Mouse (Mus musculus) Patski (cell line): ENCODE data around the gene 1110004F10Rik. TPM values are rescaled to one million over a fixed set of nuclear protein-coding genes. Genes with fewer than 3 reads are reported as not detected.

Source experiments
- ATAC-seq: fragments of 100-300 bp; one replicate; pipeline ENCODE4 v1.8.0; 2021
- CTCF ChIA-PET: fragments of 350-600 bp; sonication (Branson Sonifier 250); formaldehyde crosslinking; loops from one replicate; lab custom pipeline; 2022; ENCODE audit warnings: inconsistent platforms; lab: Charles Lee
- POLR2A ChIA-PET: fragments of 350-600 bp; sonication (Branson Sonifier 250); formaldehyde crosslinking; loops from one replicate; lab custom pipeline; 2022; ENCODE audit warnings: antibody characterized with exemption, inconsistent platforms; lab: Charles Lee
- DNase-seq: peaks from one replicate; pipeline ENCODE4 v3.0.0-alpha.2; 2011; ENCODE audit warnings: low read depth, low spot score
- H3K27me3 ChIP-seq: fragments of 371-371 bp; one replicate; pipeline ENCODE4 v1.5.1; 2021
- CTCF ChIP-seq: fragments of 100-300 bp; IDR thresholded peaks from one replicate; pipeline ENCODE4 v1.5.1; 2021
- in situ Hi-C: fragments of 300-500 bp; cut with MboI; formaldehyde crosslinking; loops from 3 replicates; pipeline ENCODE4 v1.11.1; 2018; ENCODE audit warnings: low pct_unique_long_range_greater_than_20kb, mixed read lengths
- polyA plus RNA-seq: library from polyadenylated mRNA; unstranded; gene quantifications from one replicate; pipeline ENCODE4 v1.2.3, GENCODE M21; 2021

The 1110004F10Rik gene
- polyA plus RNA-seq: 176 TPM

DNA sequence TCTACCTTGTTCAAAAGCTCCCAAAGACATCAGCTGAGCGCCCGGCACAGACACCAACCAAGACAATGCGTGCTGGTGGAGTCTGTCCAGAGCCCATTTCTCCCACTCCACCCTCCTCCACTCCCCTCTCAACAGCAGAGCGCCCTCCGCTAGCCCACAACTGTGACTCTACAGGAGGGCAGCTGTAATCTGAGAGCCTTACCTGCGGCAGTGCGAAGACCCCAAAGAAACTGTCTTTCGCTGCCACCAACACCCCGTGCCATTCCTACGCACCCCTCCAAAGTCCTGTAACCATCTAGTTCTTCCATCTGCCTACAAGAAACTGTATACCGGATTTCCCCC is at the start of gene 1110004F10Rik:
1110004F10Rik (plus strand) TSS at position 202 of the 342 bp plus-strand sequence.
- TF ChIP-seq CTCF: no peak
- ChIA-PET CTCF (interaction anchor here (1.2 to 4.0 kb wide), 4 partner anchors 672 to 823 kb away, joined by 4 to 17 read pairs (median 9); no protein-coding TSS in a partner anchor), POLR2A (no interaction called here)
- ATAC-seq (no peak), DNase-seq (no peak)
- in situ Hi-C loops: loop anchor here (5.0 to 10.0 kb wide), 4 partner anchors 544 to 1117 kb away; no protein-coding TSS in a partner anchor
- H3K27me3 ChIP-seq: peaks cover 12% of the 10 kb centered on the region

GRCm38 (mm10) chr7:116002726-116003125 is 36.5 kb upstream of the 1110004F10Rik start:
- POLR2A ChIA-PET: no interaction called here

GRCm38 (mm10) chr7:116029991-116030390 is 9.2 kb upstream of the 1110004F10Rik start:
- in situ Hi-C loops: loop anchor here (10.0 kb wide), 1 partner anchor 535 kb away; no protein-coding TSS in a partner anchor
- ATAC-seq (no peak), DNase-seq (no peak)
- no peak for TF ChIP-seq CTCF
- POLR2A ChIA-PET: interaction anchor here (0.5 kb wide), 1 partner anchor 561 kb away, joined by 9 read pairs; no protein-coding TSS in a partner anchor
- CTCF ChIA-PET: interaction anchor here (0.9 kb wide), 1 partner anchor 608 kb away, joined by 3 read pairs; no protein-coding TSS in a partner anchor
- H3K27me3 ChIP-seq: peaks cover 6% of the 10 kb centered on the region

More at GRCm38 (mm10) chr7:116002726-116003125, 36.5 kb upstream of the 1110004F10Rik start:
- ATAC-seq: no peak
- H3K27me3 ChIP-seq: no peaks in the 10 kb centered on the region
- in situ Hi-C loops: no loop called here
- no peak for TF ChIP-seq CTCF
- CTCF ChIA-PET: no interaction called here
- no peak for DNase-seq

- in situ Hi-C loops: loop anchor here (10.0 kb wide), 1 partner anchor 536 kb away; no protein-coding TSS in a partner anchor
- ChIA-PET CTCF (no interaction called here), POLR2A (interaction anchor here (0.5 kb wide), 1 partner anchor 561 kb away, joined by 9 read pairs; no protein-coding TSS in a partner anchor)
- TF ChIP-seq CTCF: no peak
- ATAC-seq: no peak
- no peak for DNase-seq
- peaks cover 6% of the 10 kb centered on the region for H3K27me3 ChIP-seq
These were observed 8.4 kb upstream of the 1110004F10Rik start for GRCm38 (mm10) chr7:116030597-116031387.

GRCm38 (mm10) chr7:116031388-116031717 is 7.8 kb upstream of the 1110004F10Rik start:
- ATAC-seq (no peak), DNase-seq (no peak)
- TF ChIP-seq CTCF: no peak
- H3K27me3 ChIP-seq: peaks cover 6% of the 10 kb centered on the region
- in situ Hi-C loops: loop anchor here (10.0 kb wide), 1 partner anchor 537 kb away; no protein-coding TSS in a partner anchor
- CTCF ChIA-PET: no interaction called here
- POLR2A ChIA-PET: no interaction called here

DNA sequence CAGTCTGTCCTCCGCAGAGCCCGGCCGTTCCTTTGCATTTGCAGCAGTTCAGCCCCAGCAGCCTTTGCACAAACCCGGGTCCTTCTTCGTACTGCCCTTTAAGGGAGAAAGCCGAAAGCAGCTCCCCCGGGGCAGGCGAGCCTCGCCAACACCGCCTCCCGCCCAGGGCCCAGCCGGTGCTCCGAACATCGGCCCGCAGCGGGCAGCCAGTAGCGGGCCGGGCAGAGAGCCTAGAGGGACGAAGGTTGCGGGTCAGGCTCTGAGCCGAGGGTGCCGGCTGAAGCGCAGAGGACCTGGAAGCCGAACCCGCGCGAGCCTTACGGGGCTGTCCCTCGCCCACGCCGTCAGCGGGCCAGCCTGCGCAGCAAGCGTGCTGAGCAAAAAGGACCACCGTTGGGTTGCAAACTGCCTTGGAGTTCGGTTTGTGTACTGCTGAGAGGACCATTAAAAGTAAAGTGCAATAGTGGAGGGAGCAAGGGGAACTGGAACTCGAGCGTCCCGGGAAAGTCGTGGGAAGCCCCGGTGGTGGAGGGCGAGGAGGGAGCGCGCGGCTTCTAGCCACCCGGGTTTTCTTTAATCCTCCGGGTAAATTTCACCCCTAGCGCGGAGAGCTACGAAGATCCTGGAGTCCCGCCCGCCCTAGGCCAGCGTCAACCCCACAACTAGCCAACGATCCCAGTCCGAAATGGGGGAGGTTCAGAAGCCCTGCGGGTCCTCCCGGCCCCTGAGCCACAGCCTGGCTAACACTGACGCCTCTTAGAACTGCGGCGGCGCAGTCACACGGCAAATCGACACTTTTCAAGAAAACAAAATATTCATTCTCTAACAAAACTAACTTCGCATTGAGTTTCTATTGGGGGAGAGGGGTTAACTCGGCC is 7.2 kb upstream of the 1110004F10Rik start:
- ChIA-PET CTCF (no interaction called here), POLR2A (no interaction called here)
- in situ Hi-C loops: loop anchor here (10.0 kb wide), 1 partner anchor 537 kb away; no protein-coding TSS in a partner anchor
- DNase-seq (no peak), ATAC-seq (peak; percentile 63)
- H3K27me3 ChIP-seq: peaks cover 6% of the 10 kb centered on the region
- TF ChIP-seq CTCF: no peak

DNA sequence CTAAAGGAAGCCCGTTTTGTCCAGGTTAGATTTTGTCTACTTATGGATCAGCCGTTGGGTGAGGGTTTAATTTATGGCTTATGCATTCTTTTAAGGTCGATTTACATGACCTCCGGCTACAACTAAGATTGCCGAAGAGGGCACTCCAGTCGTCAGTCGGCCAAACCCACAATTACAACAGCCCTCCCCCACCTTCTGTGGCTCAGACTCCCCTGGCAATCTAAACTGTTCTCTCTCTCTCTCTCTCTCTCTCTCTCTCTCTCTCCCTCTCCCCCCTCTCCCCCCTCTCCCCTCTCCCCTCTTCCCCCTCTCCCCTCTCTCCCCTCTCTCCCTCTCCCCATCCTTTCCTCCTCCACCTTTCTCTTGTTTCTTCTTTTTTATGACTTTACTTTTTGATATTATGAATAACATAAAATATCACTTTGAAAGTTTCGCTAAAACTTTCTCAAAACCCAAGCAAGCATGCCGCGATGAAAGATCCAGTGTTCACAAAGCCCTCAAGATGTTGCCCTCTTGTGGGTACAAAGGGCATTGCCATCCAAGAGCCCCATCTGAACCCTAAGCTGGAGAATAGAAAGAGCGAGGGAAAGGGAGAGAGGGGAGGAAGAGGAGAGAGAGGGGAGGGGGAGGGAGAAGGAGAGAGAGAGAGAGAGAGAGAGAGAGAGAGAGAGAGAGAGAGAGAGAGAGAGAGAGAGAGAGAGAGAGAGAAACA is 6.4 kb upstream of the 1110004F10Rik start:
- ATAC-seq (peak; percentile 29), DNase-seq (peak; percentile 54)
- POLR2A ChIA-PET: no interaction called here
- CTCF ChIA-PET: interaction anchor here (0.8 kb wide), 1 partner anchor 538 kb away, joined by 3 read pairs; no protein-coding TSS in a partner anchor
- TF ChIP-seq CTCF: no peak
- in situ Hi-C loops: loop anchor here (10.0 kb wide), 1 partner anchor 538 kb away; no protein-coding TSS in a partner anchor
- H3K27me3 ChIP-seq: peaks cover 6% of the 10 kb centered on the region

- CTCF ChIA-PET: interaction anchor here (0.8 to 1.4 kb wide), 2 partner anchors 539 to 666 kb away, joined by 3 to 4 read pairs; no protein-coding TSS in a partner anchor
- ATAC-seq (peak; percentile 57), DNase-seq (no peak)
- POLR2A ChIA-PET: no interaction called here
- peaks cover 6% of the 10 kb centered on the region for H3K27me3 ChIP-seq
- in situ Hi-C loops: loop anchor here (10.0 kb wide), 1 partner anchor 539 kb away; no protein-coding TSS in a partner anchor
- no peak for TF ChIP-seq CTCF
These were observed 5.6 kb upstream of the 1110004F10Rik start for GRCm38 (mm10) chr7:116033371-116034241.
